ENCODE assay signal across 14 mouse cellular contexts in the genomic region with DNA sequence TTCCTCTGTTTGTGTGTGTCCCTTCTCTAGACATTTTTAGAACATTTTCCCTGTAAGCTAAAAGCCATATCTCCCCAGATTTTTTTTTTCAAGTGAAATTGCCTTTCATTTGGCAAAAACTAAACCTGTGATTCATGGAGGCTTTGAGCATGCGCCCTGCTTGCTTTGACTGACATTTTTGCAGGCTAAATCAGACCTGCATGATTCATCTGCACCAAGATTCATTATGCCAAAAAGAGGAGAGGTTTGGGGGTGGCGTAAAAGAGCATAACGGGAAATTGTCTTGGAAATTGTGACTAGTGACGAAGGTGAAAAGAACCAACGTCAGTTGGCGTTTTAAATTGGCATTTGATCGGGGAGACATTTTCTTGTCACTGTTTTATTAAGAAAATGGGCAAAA.
A peak's percentile ranks its signal among the peaks of the same experiment; 100 is the strongest.
DNase-seq lines count a peak whose midpoint lies in the region; ATAC-seq and TF ChIP-seq lines count a peak whose summit lies in the region.
"Had no signal": no experiment of that assay in that cellular context is flagged by ENCODE, and none has a peak within 500 bp of the region (broad histone marks: within the 10 kb centered on the region; RNA-seq: fewer than 3 reads in every experiment).

No protein-coding gene starts in this region.

- no peak overlapping the region for H3ac ChIP-seq in myocyte (ENCODE audit: control insufficient read depth, insufficient read length)

- peak; percentile 40 for DNase-seq in adrenal gland, postnatal 14 days
- no peak for DNase-seq in adrenal gland, adult 18-20 months (ENCODE audit: low spot score in 2 of 2)
- DNase-seq in NIH3T3 (ENCODE audit: low read depth): peak; percentile 96
- peak; percentile 13 for DNase-seq in induced T-regulatory cell, adult 2 months (ENCODE audit: low read depth)
- DNase-seq in ovary, adult 18-20 months (ENCODE audit: low spot score): no peak
- DNase-seq: cerebellum, postnatal 25 days; gastrocnemius, postnatal 10 days; kidney, adult 18-20 months; liver, embryonic 13.5 days had no signal

- H3K4me2 ChIP-seq in myocyte (ENCODE audit: low read depth): peak overlapping the region; percentile 60
- H3K4me2 ChIP-seq: heart, embryonic 13.5 days; hindbrain, embryonic 12.5 days; liver, embryonic 13.5 days had no signal

- no peak for TF ChIP-seq POLR2A in myocyte (IDR thresholded peaks at IDR 0.05; ENCODE audit: insufficient read length, low read depth)

- no peaks in the 10 kb centered on the region for H3K36me3 ChIP-seq in myocyte (ENCODE audit: control insufficient read depth, insufficient read depth)
- H3K36me3 ChIP-seq: hindbrain, embryonic 12.5 days; liver, embryonic 13.5 days had no signal

- no peaks in the 10 kb centered on the region for H3K27me3 ChIP-seq in myocyte (ENCODE audit: control insufficient read depth, insufficient read depth, insufficient read length)
- H3K27me3 ChIP-seq: heart, embryonic 13.5 days; hindbrain, embryonic 12.5 days; liver, embryonic 13.5 days had no signal

- H3K79me2 ChIP-seq in myocyte (ENCODE audit: control insufficient read depth, insufficient read depth): no peaks in the 10 kb centered on the region

- no peak for ATAC-seq in megakaryocyte, adult 5-6 weeks (ENCODE audit: poor library complexity, severe bottlenecking)
- no peak for ATAC-seq in erythroblast, adult 5-6 weeks (replicated peaks; ENCODE audit: low FRiP score, poor library complexity, severe bottlenecking)

- no peak overlapping the region for H3K4me3 ChIP-seq in myocyte
- H3K4me3 ChIP-seq: heart, embryonic 13.5 days; hindbrain, embryonic 12.5 days; liver, embryonic 13.5 days had no signal

TF ChIP-seq in myocyte, 11 proteins besides CTCF, POLR2A, EP300 and RAD21:
- no peak for TF ChIP-seq TCF12 (IDR thresholded peaks at IDR 0.05; ENCODE audit: insufficient read depth, poor library complexity, severe bottlenecking)
- no peak for TF ChIP-seq E2F4 (IDR thresholded peaks at IDR 0.05; ENCODE audit: insufficient read depth)
- TF ChIP-seq TCF3 (IDR thresholded peaks at IDR 0.05; ENCODE audit: insufficient read length, low read depth): no peak
- no peak for TF ChIP-seq POLR2AphosphoS2 (IDR thresholded peaks at IDR 0.05; ENCODE audit: insufficient read length, low read depth)
- no peak for TF ChIP-seq SRF (IDR thresholded peaks at IDR 0.05; ENCODE audit: control insufficient read depth, insufficient read length, low read depth)
- TF ChIP-seq MYOG (IDR thresholded peaks at IDR 0.05; ENCODE audit: control insufficient read depth in 1 of 3, insufficient read depth in 1 of 3, insufficient read length in 2 of 3, low read depth in 2 of 3): no peak
- TF ChIP-seq MAX (IDR thresholded peaks at IDR 0.05; ENCODE audit: low read depth): no peak
- no peak for TF ChIP-seq REST (IDR thresholded peaks at IDR 0.05; ENCODE audit: insufficient read depth, insufficient read length)
- no peak for TF ChIP-seq CEBPB (IDR thresholded peaks at IDR 0.05; ENCODE audit: insufficient read depth, poor library complexity, severe bottlenecking)
- no peak for TF ChIP-seq MYOD1 (IDR thresholded peaks at IDR 0.05; ENCODE audit: control insufficient read depth in 1 of 3, insufficient read length in 2 of 3, low read depth in 2 of 3)
- no peak for TF ChIP-seq USF1 (IDR thresholded peaks at IDR 0.05; ENCODE audit: low read depth)

Comparison
In these comparisons a context has a peak if more than half of its experiments do, and no peak if none do; other contexts are left out.
1. DNase-seq: peak in adrenal gland, postnatal 14 days (single experiment), NIH3T3 (single experiment) and induced T-regulatory cell, adult 2 months (single experiment); none in adrenal gland, adult 18-20 months (0 of 2) and ovary, adult 18-20 months (single experiment).